Mouse (Mus musculus) stomach, embryonic 14.5 days (tissue): ENCODE results near the gene Lgi2. TPM values are rescaled to one million over a fixed set of nuclear protein-coding genes. Genes with fewer than 3 reads are reported as not detected.

Source experiments
- ATAC-seq: fragments of 200-750 bp; cut with Nextera tagmentation; 2 replicates; pipeline ENCODE4 v1.8.0; 2017; ENCODE audit warnings: low read depth, moderate TSS enrichment; ENCODE audit not compliant: insufficient number of reproducible peaks, insufficient read depth, low FRiP score
- H3K27ac ChIP-seq: fragments of 300-500 bp; sonication (generic); 2 replicates; pipeline ENCODE4 v1.5.1; 2014; ENCODE audit warnings: mild to moderate bottlenecking, low read length, moderate library complexity, mixed read lengths
- H3K27me3 ChIP-seq: fragments of 300-500 bp; sonication (generic); 2 replicates; pipeline ENCODE4 v1.6.1; 2014; ENCODE audit warnings: low read length, control low read depth, mixed read lengths; ENCODE audit not compliant: control insufficient read depth, insufficient read depth
- H3K36me3 ChIP-seq: fragments of 300-500 bp; sonication (generic); 2 replicates; pipeline ENCODE4 v1.6.1; 2014; ENCODE audit warnings: mild to moderate bottlenecking, control low read depth, low read length, moderate library complexity, mixed read lengths; ENCODE audit not compliant: control insufficient read depth, insufficient read depth
- H3K4me1 ChIP-seq: fragments of 300-500 bp; sonication (generic); 2 replicates; pipeline ENCODE4 v1.6.1; 2014; ENCODE audit warnings: low read length, control low read depth, mixed read lengths; ENCODE audit not compliant: control insufficient read depth, insufficient read depth
- H3K4me2 ChIP-seq: fragments of 300-500 bp; sonication (generic); replicated peaks from 2 replicates; pipeline ENCODE4 v1.6.1; 2014; ENCODE audit warnings: low read depth, low read length, control low read depth
- H3K4me3 ChIP-seq: fragments of 300-500 bp; sonication (generic); 2 replicates; pipeline ENCODE4 v1.5.1; 2014; ENCODE audit warnings: low read depth, low read length, control low read depth
- H3K9ac ChIP-seq: fragments of 300-500 bp; sonication (generic); replicated peaks from 2 replicates; pipeline ENCODE4 v1.6.1; 2014; ENCODE audit warnings: low read depth, mild to moderate bottlenecking, control low read depth, low read length, moderate library complexity, mixed read lengths
- H3K9me3 ChIP-seq: fragments of 300-500 bp; sonication (generic); 2 replicates; pipeline ENCODE4 v1.6.1; 2016; ENCODE audit warnings: low read depth, low read length, control low read depth; ENCODE audit not compliant: control insufficient read depth
- WGBS: fragments of 180-500 bp; shearing (Covaris S2); extraction: QIAGEN DNeasy Blood & Tissue Kit; methylation state at CpG from one replicate; pipeline ENCODE4 v1.1.7; 2014; 5-methylcytosine and 5-hydroxymethylcytosine counted together
- polyA plus RNA-seq: library from polyadenylated mRNA; unstranded; fragments of >200 nt; fragmentation: Nextera tagmentation; extraction: Ambion mirVana; gene quantifications from 2 replicates; pipeline ENCODE4 v1.2.1, GENCODE M21; 2014

Gene Lgi2
- polyA plus RNA-seq, 1 experiment from 2014 or later, result 17.2 TPM

DNA sequence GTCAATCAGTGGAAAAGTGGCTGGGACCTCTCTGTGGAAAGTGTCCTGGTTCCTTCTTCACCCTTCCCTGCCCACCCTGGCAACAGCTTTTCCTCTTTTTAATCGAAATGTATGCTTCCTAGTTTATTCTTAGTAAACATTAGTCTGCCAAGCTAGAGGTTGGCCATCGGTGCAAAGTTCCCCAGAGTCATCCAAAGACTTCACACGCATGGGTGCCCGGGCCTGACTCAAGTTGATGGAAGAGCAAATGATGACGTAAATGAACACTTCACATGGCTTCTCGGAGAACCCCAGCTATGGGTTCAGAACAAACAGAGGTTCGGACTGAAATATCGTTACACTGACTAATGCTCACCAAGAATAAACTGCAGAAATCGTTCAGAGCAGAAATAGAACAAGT, 24.4 kb upstream of the Lgi2 start:
- Histone ChIP-seq H3K4me3 (no peak overlapping the region), H3K9me3 (no peaks in the 10 kb centered on the region), H3K36me3 (no peaks in the 10 kb centered on the region), H3K4me2 (no peak overlapping the region), H3K9ac (no peak overlapping the region), H3K27ac (no peak overlapping the region), H3K4me1 (no peaks in the 10 kb centered on the region), H3K27me3 (no peaks in the 10 kb centered on the region)
- WGBS, result 86% methylated on average over 9 of the region's 9 CpGs
- ATAC-seq, result no peak

DNA sequence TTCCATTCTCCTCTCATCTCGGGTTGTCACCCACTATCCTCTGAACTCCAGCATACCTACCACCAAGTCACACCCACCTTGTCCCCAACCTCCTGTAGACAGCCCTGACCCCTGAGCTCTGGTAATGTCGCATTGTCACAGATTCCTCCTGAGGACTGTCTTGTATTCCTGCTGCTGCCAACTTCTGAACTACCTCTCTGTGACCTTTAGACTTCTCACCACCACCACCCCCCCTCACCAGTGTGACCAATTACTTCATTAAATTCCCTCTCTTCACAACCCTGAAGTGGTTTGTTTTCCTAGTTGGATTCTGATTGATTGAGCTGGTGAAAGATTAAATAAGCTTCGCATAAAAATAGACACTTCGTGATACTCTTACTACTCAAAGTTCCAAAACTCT, 22.4 kb upstream of the Lgi2 start:
- no peak for ATAC-seq
- H3K4me3 ChIP-seq, result no peak overlapping the region
- H3K9me3 ChIP-seq, result no peaks in the 10 kb centered on the region
- H3K27ac ChIP-seq, result no peak overlapping the region
- H3K27me3 ChIP-seq, result no peaks in the 10 kb centered on the region
- H3K9ac ChIP-seq, result no peak overlapping the region
- no peaks in the 10 kb centered on the region for H3K36me3 ChIP-seq
- H3K4me1 ChIP-seq, result no peaks in the 10 kb centered on the region
- WGBS, result 65% methylated on average over 4 of the region's 4 CpGs
- H3K4me2 ChIP-seq, result no peak overlapping the region

DNA sequence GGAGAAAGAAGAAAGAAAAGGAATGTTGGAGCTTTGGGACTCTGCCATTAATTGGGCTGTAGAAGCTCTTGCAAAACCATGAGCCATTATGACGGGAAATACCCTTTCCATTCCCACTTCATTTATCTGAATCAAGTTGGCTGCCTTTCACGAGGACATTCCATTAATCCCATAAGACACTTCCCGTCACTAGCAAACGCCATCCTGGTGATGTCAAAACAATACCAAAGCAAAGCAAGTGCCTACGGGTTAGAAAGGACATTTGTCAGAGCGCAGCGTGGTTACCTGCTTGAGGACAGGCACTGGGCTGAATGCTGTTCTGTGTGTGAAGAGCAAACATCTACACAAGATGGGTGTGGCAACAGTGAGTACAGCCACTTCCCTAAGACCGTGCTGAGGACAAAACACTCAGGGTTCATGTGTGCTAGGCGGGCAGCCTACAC, 21.1 kb upstream of the Lgi2 start:
- 70% methylated on average over 9 of the region's 9 CpGs for WGBS
- Histone ChIP-seq H3K4me3 (no peak overlapping the region), H3K9me3 (no peaks in the 10 kb centered on the region), H3K27me3 (no peaks in the 10 kb centered on the region), H3K9ac (no peak overlapping the region), H3K27ac (no peak overlapping the region), H3K36me3 (no peaks in the 10 kb centered on the region), H3K4me2 (no peak overlapping the region), H3K4me1 (no peaks in the 10 kb centered on the region)
- no peak for ATAC-seq

DNA sequence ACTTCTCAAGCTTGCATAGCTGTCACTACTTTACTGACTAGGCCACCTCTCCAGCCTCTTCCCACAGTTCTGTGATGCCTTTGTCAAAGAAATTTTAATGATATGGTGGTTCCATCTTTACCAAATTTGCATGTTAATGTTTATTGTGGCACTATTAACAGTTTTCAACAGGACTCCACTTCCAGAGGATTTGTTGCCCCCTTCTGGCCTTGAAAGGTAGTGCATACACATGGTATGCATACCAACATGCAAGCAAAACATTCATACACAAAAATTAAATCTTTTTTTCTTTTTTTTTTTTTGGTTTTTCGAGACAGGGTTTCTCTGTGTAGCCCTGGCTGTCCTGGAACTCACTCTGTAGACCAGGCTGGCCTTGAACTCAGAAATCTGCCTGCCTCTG, 6.3 kb upstream of the Lgi2 start:
- Histone ChIP-seq H3K27ac (no peak overlapping the region), H3K4me2 (no peak overlapping the region), H3K9ac (no peak overlapping the region), H3K4me1 (no peaks in the 10 kb centered on the region), H3K4me3 (no peak overlapping the region), H3K9me3 (peaks cover 15% of the 10 kb centered on the region; the same call in 1 of the 2 replicates), H3K36me3 (no peaks in the 10 kb centered on the region), H3K27me3 (no peaks in the 10 kb centered on the region)
- WGBS, result 50% methylated on average over 1 of the region's 1 CpGs
- ATAC-seq, result no peak

DNA sequence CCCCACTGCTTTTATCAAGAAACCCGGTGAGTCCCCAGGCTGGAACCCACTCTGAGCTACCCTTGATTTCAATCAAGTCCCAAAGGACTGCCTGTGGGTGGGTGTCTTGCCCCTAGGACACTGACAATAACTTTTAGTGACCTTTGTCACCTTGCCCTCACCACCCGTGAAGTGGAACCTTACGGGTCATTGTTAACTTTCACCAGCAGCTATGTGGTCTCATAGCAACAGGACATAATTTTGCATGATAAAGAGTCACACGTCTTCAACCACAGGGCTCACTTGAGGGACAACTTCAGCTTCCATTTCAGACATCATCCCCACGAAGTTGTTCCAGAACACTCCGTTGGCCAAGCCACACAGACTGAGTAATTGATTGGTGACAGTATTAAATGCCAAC, 4.5 kb upstream of the Lgi2 start:
- no peak overlapping the region for H3K27ac ChIP-seq
- no peaks in the 10 kb centered on the region for H3K4me1 ChIP-seq
- H3K27me3 ChIP-seq, result no peaks in the 10 kb centered on the region
- H3K9me3 ChIP-seq, result peaks cover 15% of the 10 kb centered on the region; the same call in 1 of the 2 replicates
- no peak overlapping the region for H3K4me2 ChIP-seq
- no peak for ATAC-seq
- 68% methylated on average over 6 of the region's 6 CpGs for WGBS
- no peaks in the 10 kb centered on the region for H3K36me3 ChIP-seq
- no peak overlapping the region for H3K9ac ChIP-seq
- H3K4me3 ChIP-seq, result no peak overlapping the region

DNA sequence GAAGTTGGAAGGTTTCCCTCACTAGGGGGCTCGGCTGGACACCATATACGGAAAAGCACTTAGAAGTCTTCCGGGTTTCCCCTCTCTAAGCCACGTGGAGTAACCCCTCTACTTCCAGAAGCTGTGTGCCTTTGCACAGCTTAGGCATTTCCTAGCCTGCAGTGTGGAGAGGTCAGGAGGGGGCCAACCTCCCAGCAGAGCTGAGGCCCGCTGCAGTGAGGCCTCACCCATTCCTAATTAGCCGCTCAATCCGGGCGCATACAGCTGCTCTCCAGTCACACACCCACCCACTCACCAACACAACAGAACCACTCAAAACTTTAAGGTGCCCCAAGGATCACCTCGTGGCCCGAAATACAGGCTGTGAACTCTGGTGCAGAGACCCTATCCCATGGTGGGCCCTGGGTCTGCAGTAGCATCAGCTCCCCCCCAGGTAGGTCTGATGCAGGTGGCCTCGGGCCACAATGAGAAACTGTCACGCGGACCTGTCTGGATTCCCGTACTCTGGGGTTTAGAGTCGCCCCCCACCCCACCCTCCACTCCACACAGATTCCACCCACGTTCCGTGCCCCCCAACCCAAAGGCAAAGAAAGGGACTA, 949 bp downstream of the Lgi2 start:
- peak overlapping the region; percentile 55; the same call in 1 of the 2 replicates for H3K27ac ChIP-seq
- 3% methylated on average over 17 of the region's 17 CpGs for WGBS

DNA sequence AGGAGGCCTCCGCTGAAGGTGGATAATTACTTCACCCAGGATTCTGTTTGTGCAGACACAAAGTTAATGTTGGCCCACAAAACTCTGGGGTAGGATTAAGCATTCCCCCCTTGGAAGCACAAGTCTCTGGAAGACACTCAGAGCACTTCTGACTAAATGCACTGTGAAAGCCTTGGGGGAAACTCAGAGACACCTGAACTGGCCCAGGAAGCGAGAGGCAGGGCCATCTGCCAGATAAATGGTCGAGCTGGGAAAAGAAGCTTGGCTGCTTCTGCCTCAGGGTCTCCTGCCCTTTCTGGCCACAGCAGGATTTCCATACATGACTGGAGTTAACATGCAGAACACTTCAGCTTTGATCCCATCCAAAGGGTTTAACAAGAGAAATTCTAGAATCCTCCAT, 1.9 kb downstream of the Lgi2 start:
- Histone ChIP-seq H3K9ac (no peak overlapping the region), H3K27me3 (no peaks in the 10 kb centered on the region), H3K4me2 (peak overlapping the region; percentile 90), H3K27ac (no peak overlapping the region; the same call in 1 of the 2 replicates), H3K4me3 (peak overlapping the region; percentile 60; the same call in 1 of the 2 replicates), H3K4me1 (peaks cover 8% of the 10 kb centered on the region; the same call in 1 of the 2 replicates), H3K9me3 (peaks cover 5% of the 10 kb centered on the region; the same call in 1 of the 2 replicates), H3K36me3 (no peaks in the 10 kb centered on the region)
- WGBS, result 44% methylated on average over 3 of the region's 3 CpGs
- no peak for ATAC-seq

More for the DNA sequence above, 949 bp downstream of the Lgi2 start:
- Histone ChIP-seq H3K9ac (peak overlapping the region; percentile 65), H3K4me2 (peak overlapping the region; percentile 90), H3K36me3 (no peaks in the 10 kb centered on the region), H3K27me3 (no peaks in the 10 kb centered on the region), H3K4me1 (peaks cover 8% of the 10 kb centered on the region; the same call in 1 of the 2 replicates), H3K4me3 (peak overlapping the region; percentile 60), H3K9me3 (peaks cover 5% of the 10 kb centered on the region; the same call in 1 of the 2 replicates)
- ATAC-seq, result peak; percentile 37

DNA sequence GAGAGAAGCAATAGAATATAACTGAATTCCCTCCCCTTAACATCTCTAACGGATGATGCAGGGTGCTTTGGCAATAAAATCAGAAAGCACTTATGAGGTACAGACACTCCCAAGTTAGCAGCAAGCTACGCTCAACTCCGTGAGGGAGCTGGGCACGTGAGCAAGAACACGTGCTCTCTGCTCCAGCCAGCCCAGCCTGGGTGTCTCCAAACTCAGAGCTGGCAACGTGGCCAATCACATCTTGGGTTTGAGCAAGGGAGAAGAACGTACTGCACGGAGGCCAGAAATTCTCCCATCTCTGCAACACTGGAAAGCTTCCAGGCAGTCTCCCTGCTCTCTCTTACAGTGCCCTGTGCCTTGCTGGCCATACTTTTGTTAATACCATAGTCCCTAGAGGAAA, 6.0 kb downstream of the Lgi2 start:
- Histone ChIP-seq H3K27ac (no peak overlapping the region), H3K27me3 (no peaks in the 10 kb centered on the region), H3K9me3 (no peaks in the 10 kb centered on the region), H3K4me3 (no peak overlapping the region), H3K4me1 (peaks cover 4% of the 10 kb centered on the region; the same call in 1 of the 2 replicates), H3K4me2 (no peak overlapping the region), H3K36me3 (no peaks in the 10 kb centered on the region), H3K9ac (no peak overlapping the region)
- WGBS, result 77% methylated on average over 8 of the region's 8 CpGs
- no peak for ATAC-seq

DNA sequence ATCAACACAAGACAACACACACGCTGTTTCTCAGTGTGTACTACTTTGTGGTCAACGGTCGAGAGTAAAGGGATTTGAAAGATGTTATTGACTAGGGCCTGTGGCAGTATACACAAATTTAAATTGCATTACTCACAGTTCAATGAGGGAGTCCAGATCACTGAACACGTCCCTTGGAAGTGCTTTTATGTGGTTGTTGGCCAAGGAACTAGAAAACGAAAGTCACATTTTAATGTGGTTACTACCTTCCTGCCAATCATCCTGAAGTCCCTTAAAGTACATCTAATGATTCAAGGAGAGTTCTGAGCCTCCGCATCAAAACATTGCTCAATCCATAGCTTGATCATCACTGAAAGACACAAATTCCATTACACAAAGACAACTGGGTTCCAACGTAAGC, 10.7 kb downstream of the Lgi2 start:
- ATAC-seq, result no peak
- H3K4me3 ChIP-seq, result no peak overlapping the region
- H3K9ac ChIP-seq, result no peak overlapping the region
- 82% methylated on average over 7 of the region's 7 CpGs for WGBS
- H3K36me3 ChIP-seq, result peaks cover 3% of the 10 kb centered on the region; the same call in 1 of the 2 replicates
- H3K27ac ChIP-seq, result no peak overlapping the region
- H3K4me1 ChIP-seq, result no peaks in the 10 kb centered on the region
- H3K4me2 ChIP-seq, result no peak overlapping the region
- H3K27me3 ChIP-seq, result no peaks in the 10 kb centered on the region
- no peaks in the 10 kb centered on the region for H3K9me3 ChIP-seq
